Mouse (Mus musculus): ENCODE measurements around the gene Tacr2.

- TF ChIP-seq CTCF (IDR thresholded peaks at IDR 0.05; ENCODE audit: low read depth, low read length): no peak
- TF ChIP-seq POLR2AphosphoS5 (IDR thresholded peaks at IDR 0.05; ENCODE audit: insufficient replicate concordance, low read depth, low read length): no peak
Measured at GRCm38 (mm10) chr10:62237205-62237604, 15.0 kb upstream of the Tacr2 start.
